Mouse (Mus musculus): ENCODE measurements around the gene Rdh19. TPM values are rescaled to one million over a fixed set of nuclear protein-coding genes. Genes with fewer than 3 reads are reported as not detected.
"Not testable (repeated sequence)": the region's sequence is repeated elsewhere in the genome, so short reads cannot be mapped to it uniquely, and the experiment has no call there.

Rdh19 gene
- polyA plus RNA-seq, 1 experiment from 2014 or later: not detected

DNA sequence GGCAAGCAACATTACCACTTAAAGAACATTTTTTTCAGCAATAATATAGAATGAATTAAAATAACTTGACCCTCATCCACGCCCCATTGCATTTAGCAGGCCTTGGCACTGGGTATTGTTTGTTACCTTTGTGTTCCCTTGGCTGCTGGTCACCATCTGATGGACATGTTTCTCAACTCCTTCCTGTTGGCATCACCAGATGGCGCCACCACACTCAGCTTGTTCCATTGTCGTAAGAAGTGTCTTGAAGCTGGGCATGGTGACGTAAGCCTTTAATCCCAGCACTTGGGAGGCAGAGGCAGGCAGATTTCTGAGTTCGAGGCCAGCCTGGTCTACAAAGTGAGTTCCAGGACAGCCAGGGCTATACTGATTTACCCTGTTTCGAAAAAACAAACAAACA is 24.3 kb upstream of the Rdh19 start:
- no peak overlapping the region for H3K4me3 ChIP-seq (ENCODE audit: low read depth, low read length)
- no peaks in the 10 kb centered on the region for H3K4me1 ChIP-seq (ENCODE audit: insufficient read depth)
- 59% methylated on average over 6 of the region's 6 CpGs for WGBS (ENCODE audit: insufficient replicate concordance)
- TF ChIP-seq EP300 (IDR thresholded peaks at IDR 0.05; ENCODE audit: low read depth): no peak
- TF ChIP-seq CTCF (IDR thresholded peaks at IDR 0.05; ENCODE audit: low read depth): peak; percentile 63
- ATAC-seq (no peak), DNase-seq (peak; percentile 50)
- no peak overlapping the region for H3K27ac ChIP-seq (ENCODE audit: low read depth)
- H3K9me3 ChIP-seq (ENCODE audit: low read length): no peaks in the 10 kb centered on the region; the same call in 1 of the 2 replicates
- H3K27me3 ChIP-seq (ENCODE audit: insufficient read depth, low read length): no peaks in the 10 kb centered on the region
- H3K36me3 ChIP-seq (replicated peaks; ENCODE audit: insufficient read depth, low read length): no peaks in the 10 kb centered on the region
- H3K9ac ChIP-seq (replicated peaks): no peak overlapping the region
- no peak overlapping the region for H3K4me2 ChIP-seq (ENCODE audit: low read depth, low read length)

GRCm38 (mm10) chr10:127829121-127829520 is 20.6 kb upstream of the Rdh19 start:
- Histone ChIP-seq H3K9me3 (ENCODE audit: low read length) (no peaks in the 10 kb centered on the region), H3K4me2 (ENCODE audit: low read depth, low read length) (no peak overlapping the region), H3K27ac (ENCODE audit: low read depth) (no peak overlapping the region), H3K4me1 (ENCODE audit: insufficient read depth) (no peaks in the 10 kb centered on the region), H3K4me3 (ENCODE audit: low read depth, low read length) (no peak overlapping the region), H3K9ac (replicated peaks) (no peak overlapping the region), H3K36me3 (replicated peaks; ENCODE audit: insufficient read depth, low read length) (no peaks in the 10 kb centered on the region), H3K27me3 (ENCODE audit: insufficient read depth, low read length) (no peaks in the 10 kb centered on the region)
- WGBS (ENCODE audit: insufficient replicate concordance): 71% methylated on average over 3 of the region's 3 CpGs
- ATAC-seq: no peak
- TF ChIP-seq CTCF (IDR thresholded peaks at IDR 0.05; ENCODE audit: low read depth): no peak
- no peak for TF ChIP-seq EP300 (IDR thresholded peaks at IDR 0.05; ENCODE audit: low read depth)
- DNase-seq: no peak

- H3K9me3 ChIP-seq (ENCODE audit: low read length); ATAC-seq; DNase-seq; H3K4me3 ChIP-seq (ENCODE audit: low read depth, low read length); H3K4me1 ChIP-seq (ENCODE audit: insufficient read depth); H3K27ac ChIP-seq (ENCODE audit: low read depth); H3K4me2 ChIP-seq (ENCODE audit: low read depth, low read length); H3K36me3 ChIP-seq (replicated peaks; ENCODE audit: insufficient read depth, low read length); H3K9ac ChIP-seq (replicated peaks); H3K27me3 ChIP-seq (ENCODE audit: insufficient read depth, low read length): not testable (repeated sequence)
- 83% methylated on average over 1 of the region's 1 CpGs for WGBS (ENCODE audit: insufficient replicate concordance)
These were observed 15.5 kb upstream of the Rdh19 start for GRCm38 (mm10) chr10:127834186-127834585.

DNA sequence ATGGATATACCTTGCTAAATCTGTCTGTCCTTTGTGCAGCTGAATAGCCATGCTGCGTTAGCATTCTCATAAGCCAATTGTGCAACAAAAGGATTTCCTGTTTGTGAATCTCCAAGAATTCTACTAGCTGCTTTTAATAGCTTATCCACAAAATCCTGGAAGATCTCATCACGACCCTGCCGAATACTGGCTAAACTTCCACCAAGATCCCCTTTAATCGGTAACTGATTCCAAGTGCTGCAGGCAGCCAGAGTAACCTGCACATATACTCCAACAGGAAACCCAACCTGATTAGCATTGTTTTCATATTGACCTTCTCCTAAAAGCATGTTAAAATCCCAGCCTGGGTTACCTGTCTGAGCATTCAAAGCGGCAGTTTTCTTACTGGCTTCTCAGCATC is 14.4 kb upstream of the Rdh19 start:
- DNase-seq (no peak), ATAC-seq (no peak)
- no peaks in the 10 kb centered on the region for H3K36me3 ChIP-seq (replicated peaks; ENCODE audit: insufficient read depth, low read length)
- H3K9me3 ChIP-seq (ENCODE audit: low read length): no peaks in the 10 kb centered on the region
- TF ChIP-seq EP300 (IDR thresholded peaks at IDR 0.05; ENCODE audit: low read depth): no peak
- 52% methylated on average over 5 of the region's 5 CpGs for WGBS (ENCODE audit: insufficient replicate concordance)
- H3K4me1 ChIP-seq (ENCODE audit: insufficient read depth): 0 out of 2 replicates have a peak, but pooled peaks cover 4% of the 10 kb centered on the region
- no peaks in the 10 kb centered on the region for H3K27me3 ChIP-seq (ENCODE audit: insufficient read depth, low read length)
- H3K4me2 ChIP-seq (ENCODE audit: low read depth, low read length): no peak overlapping the region
- no peak overlapping the region for H3K9ac ChIP-seq (replicated peaks)
- H3K4me3 ChIP-seq (ENCODE audit: low read depth, low read length): no peak overlapping the region
- no peak overlapping the region for H3K27ac ChIP-seq (ENCODE audit: low read depth)

GRCm38 (mm10) chr10:127837793-127838192 is 11.9 kb upstream of the Rdh19 start:
- not testable (repeated sequence) for ATAC-seq; H3K36me3 ChIP-seq (replicated peaks; ENCODE audit: insufficient read depth, low read length); H3K27ac ChIP-seq (ENCODE audit: low read depth); H3K9ac ChIP-seq (replicated peaks); H3K9me3 ChIP-seq (ENCODE audit: low read length); H3K4me1 ChIP-seq (ENCODE audit: insufficient read depth); DNase-seq; H3K4me2 ChIP-seq (ENCODE audit: low read depth, low read length); H3K4me3 ChIP-seq (ENCODE audit: low read depth, low read length); H3K27me3 ChIP-seq (ENCODE audit: insufficient read depth, low read length)
- WGBS (ENCODE audit: insufficient replicate concordance): 76% methylated on average over 5 of the region's 5 CpGs

GRCm38 (mm10) chr10:127838539-127838938 is 11.2 kb upstream of the Rdh19 start:
- ATAC-seq (no peak), DNase-seq (no peak)
- WGBS (ENCODE audit: insufficient replicate concordance): 68% methylated on average over 2 of the region's 2 CpGs
- Histone ChIP-seq H3K4me2 (ENCODE audit: low read depth, low read length) (no peak overlapping the region), H3K27me3 (ENCODE audit: insufficient read depth, low read length) (no peaks in the 10 kb centered on the region), H3K36me3 (replicated peaks; ENCODE audit: insufficient read depth, low read length) (no peaks in the 10 kb centered on the region), H3K9ac (replicated peaks) (no peak overlapping the region), H3K4me1 (ENCODE audit: insufficient read depth) (0 out of 2 replicates have a peak, but pooled peaks cover 4% of the 10 kb centered on the region), H3K4me3 (ENCODE audit: low read depth, low read length) (no peak overlapping the region), H3K27ac (ENCODE audit: low read depth) (no peak overlapping the region), H3K9me3 (ENCODE audit: low read length) (no peaks in the 10 kb centered on the region)
- TF ChIP-seq CTCF (IDR thresholded peaks at IDR 0.05; ENCODE audit: low read depth): no peak
- no peak for TF ChIP-seq EP300 (IDR thresholded peaks at IDR 0.05; ENCODE audit: low read depth)

GRCm38 (mm10) chr10:127840776-127841175 is 9.0 kb upstream of the Rdh19 start:
- no peak overlapping the region for H3K4me2 ChIP-seq (ENCODE audit: low read depth, low read length)
- H3K36me3 ChIP-seq (replicated peaks; ENCODE audit: insufficient read depth, low read length): no peaks in the 10 kb centered on the region
- H3K4me3 ChIP-seq (ENCODE audit: low read depth, low read length): no peak overlapping the region
- H3K4me1 ChIP-seq (ENCODE audit: insufficient read depth): no peaks in the 10 kb centered on the region
- no peak overlapping the region for H3K9ac ChIP-seq (replicated peaks)
- DNase-seq (no peak), ATAC-seq (no peak)
- H3K27me3 ChIP-seq (ENCODE audit: insufficient read depth, low read length): no peaks in the 10 kb centered on the region
- 59% methylated on average over 2 of the region's 2 CpGs for WGBS (ENCODE audit: insufficient replicate concordance)
- TF ChIP-seq CTCF (IDR thresholded peaks at IDR 0.05; ENCODE audit: low read depth): no peak
- TF ChIP-seq EP300 (IDR thresholded peaks at IDR 0.05; ENCODE audit: low read depth): no peak
- H3K9me3 ChIP-seq (ENCODE audit: low read length): no peaks in the 10 kb centered on the region
- H3K27ac ChIP-seq (ENCODE audit: low read depth): no peak overlapping the region

DNA sequence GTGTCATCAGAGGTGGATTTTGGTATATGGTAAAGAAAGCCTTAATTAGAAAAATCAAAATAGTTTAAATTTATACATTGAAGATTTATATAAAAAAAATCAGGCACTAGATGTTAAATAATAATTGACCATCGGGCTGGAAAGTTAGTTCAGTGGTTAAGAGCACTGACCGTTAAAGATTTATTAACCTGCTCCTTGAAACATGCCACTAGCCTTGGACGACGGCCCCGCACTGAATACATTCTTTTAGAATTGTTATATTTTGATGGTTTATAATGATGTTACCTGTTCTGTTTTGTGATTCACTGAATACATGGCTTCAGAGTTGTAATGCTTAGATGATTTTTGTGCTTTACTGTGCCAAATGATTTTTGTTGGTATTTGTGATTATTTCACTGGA is 3.8 kb upstream of the Rdh19 start:
- H3K27me3 ChIP-seq (ENCODE audit: insufficient read depth, low read length); ATAC-seq; H3K9me3 ChIP-seq (ENCODE audit: low read length); H3K4me3 ChIP-seq (ENCODE audit: low read depth, low read length); H3K9ac ChIP-seq (replicated peaks); DNase-seq; H3K27ac ChIP-seq (ENCODE audit: low read depth); H3K4me2 ChIP-seq (ENCODE audit: low read depth, low read length); H3K4me1 ChIP-seq (ENCODE audit: insufficient read depth); H3K36me3 ChIP-seq (replicated peaks; ENCODE audit: insufficient read depth, low read length): not testable (repeated sequence)
- 90% methylated on average over 5 of the region's 5 CpGs for WGBS (ENCODE audit: insufficient replicate concordance)

All from liver, postnatal 0 days (tissue).